Comparison of ENCODE assay signal across 8 mouse cellular contexts in the genomic region with DNA sequence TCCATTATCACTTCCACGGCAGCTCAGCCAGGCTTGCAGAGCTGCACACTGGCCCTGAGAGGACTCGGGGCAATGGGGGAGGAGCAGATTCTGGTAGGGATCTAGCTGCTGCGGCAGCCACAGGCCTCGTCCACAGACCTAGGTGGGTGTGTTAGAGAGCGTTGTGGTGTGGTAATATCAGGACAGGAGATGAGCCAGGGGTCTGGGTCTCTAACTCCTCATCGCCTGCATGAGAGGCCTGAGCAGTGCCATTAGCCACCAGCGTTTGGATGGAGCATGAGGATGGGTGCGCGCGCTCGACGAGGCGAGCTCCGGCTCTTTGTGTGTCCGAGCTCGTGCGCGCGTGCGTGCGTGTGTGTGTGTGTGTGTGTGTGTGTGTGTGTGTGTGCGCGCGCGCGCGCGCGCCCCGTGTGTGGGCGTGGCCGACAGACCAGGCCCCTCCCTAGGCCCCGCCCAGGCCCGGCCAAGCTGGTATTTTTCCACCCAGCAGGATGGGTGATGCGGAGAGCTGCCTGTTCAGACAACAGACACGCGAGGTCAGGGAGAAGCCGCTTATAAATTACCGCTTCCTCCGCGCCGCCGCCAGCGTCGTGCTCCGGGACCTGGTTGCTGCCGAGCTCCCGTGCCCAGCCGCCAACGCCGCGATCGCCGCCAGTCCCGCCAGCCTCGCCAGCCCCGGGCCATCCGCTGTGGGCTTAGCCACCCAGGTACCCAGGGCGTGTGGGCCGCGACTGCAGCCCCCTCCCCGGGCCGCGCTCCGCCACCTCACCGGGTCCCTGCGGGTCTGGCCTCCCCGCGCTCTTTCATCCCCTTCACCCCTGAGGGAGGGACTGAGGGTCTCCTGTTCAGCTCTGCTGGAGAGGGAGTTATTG. TPM values are rescaled to one million over a fixed set of nuclear protein-coding genes. Genes with fewer than 3 reads are reported as not detected.
DNase-seq lines count a peak whose midpoint lies in the region; ATAC-seq lines count a peak whose summit lies in the region.

A gene (plus strand): TSS at position 452 of the 872 bp plus-strand sequence.

- DNase-seq in adipocyte (ENCODE audit: low spot score) = peak; percentile 91
- DNase-seq in embryo, embryonic 10 days (ENCODE audit: low spot score) = peak; percentile 95
- DNase-seq in gastrocnemius, postnatal 14 days = peak; percentile 91
- DNase-seq in left cerebral cortex, postnatal 10 days (ENCODE audit: extremely low spot score in 1 of 2, low spot score in 2 of 2) = peak; percentile 91 to 94
- DNase-seq in right cerebral cortex, postnatal 25 days = peak; percentile 94
- peak; percentile 90 to 92 for DNase-seq in urinary bladder, postnatal 4 days (ENCODE audit: low spot score in 2 of 2)

- intact Hi-C loops in gastrocnemius, postnatal 14 days (cut with DNase I; ENCODE audit: low total_unique reads) = no loop called here
- intact Hi-C loops in left cerebral cortex, postnatal 10 days (cut with DNase I) = loop anchor here (5.0 kb wide), 1 partner anchor 107 kb away; no protein-coding TSS in a partner anchor

- ATAC-seq in inflammation-experienced regulatory T-cells, adult 6 months = peak; percentile 55
- ATAC-seq in megakaryocyte-erythroid progenitor cell, adult 5-6 weeks (replicated peaks; ENCODE audit: low FRiP score, low TSS enrichment, poor library complexity, severe bottlenecking) = peak; percentile 60

RNA-seq across cellular contexts. Expression of the gene that starts here (rescaled TPM):
- total RNA-seq in gastrocnemius, postnatal 14 days (2021) = 10 to 100 TPM; 33.5 to 39.8 TPM
- 10 to 100 TPM; 33.6 to 47.0 (median 35.3) TPM for polyA plus RNA-seq in inflammation-experienced regulatory T-cells, adult 6 months (2017; shearing (Covaris generic))
- total RNA-seq in left cerebral cortex, postnatal 10 days (2021) = 100 to 1,000 TPM; 198 to 215 TPM
- 34.0 and 48.8 TPM in 2 replicates for total RNA-seq in megakaryocyte-erythroid progenitor cell, adult 5-6 weeks (2014; fragmentation: Nextera tagmentation)
- 19.8 and 21.3 TPM in 2 replicates for total RNA-seq in megakaryocyte-erythroid progenitor cell, adult 5-6 weeks (2017)

Comparison
In these comparisons a context has a peak if more than half of its experiments do, and no peak if none do; other contexts are left out.
1. Peak in every context shown above with its lines: DNase-seq and ATAC-seq.